Mouse (Mus musculus): Measurements from ENCODE around the gene Ddx10.
A peak's percentile ranks its signal among the peaks of the same experiment; 100 is the strongest.

The Ddx10 gene

DNA sequence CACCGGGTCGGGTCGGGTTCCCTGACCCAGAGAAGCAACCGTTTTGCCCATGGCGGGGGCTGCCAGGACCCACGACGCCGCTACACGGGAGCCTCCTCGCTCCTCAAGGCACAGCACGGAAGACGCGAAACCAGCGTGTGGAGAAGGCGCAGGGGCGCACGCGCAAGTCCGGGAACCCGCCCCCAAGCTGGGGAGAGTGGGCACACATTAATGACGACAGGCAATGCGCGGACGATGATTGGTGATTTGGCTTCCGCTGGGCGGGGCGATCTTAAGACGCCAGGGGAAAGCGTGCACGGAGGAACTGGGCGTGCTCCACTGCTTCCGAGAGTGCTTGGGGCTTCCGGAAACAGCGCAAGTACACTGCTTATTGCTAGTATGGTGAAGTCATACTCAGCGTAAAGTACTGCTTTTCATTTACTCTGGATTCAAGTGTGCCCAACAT, at the start of gene Ddx10:
TSS of gene Ddx10 (minus strand) at position 101 of the 445 bp plus-strand sequence.
- peak; percentile 90 for DNase-seq (ENCODE audit: low spot score)

DNA sequence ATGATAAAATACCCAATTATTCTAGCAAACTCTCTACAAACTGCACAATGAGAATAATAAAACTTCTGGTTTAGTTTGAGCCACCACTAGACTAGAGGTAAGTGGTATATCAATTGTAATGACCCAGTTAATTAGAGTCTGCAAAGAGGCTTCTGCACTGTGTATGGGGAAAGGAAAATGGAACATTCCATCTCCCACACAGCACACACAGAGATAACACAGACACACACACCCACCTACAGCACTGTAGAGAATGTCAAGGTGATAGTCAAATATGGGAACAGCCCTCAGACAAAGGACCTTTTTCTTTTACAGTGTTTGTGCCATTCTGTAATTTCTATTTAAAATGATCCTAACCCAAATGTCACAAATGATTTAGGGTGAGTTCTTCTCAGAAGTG, 45.0 kb upstream of the Ddx10 start:
- DNase-seq (ENCODE audit: low spot score): no peak

DNA sequence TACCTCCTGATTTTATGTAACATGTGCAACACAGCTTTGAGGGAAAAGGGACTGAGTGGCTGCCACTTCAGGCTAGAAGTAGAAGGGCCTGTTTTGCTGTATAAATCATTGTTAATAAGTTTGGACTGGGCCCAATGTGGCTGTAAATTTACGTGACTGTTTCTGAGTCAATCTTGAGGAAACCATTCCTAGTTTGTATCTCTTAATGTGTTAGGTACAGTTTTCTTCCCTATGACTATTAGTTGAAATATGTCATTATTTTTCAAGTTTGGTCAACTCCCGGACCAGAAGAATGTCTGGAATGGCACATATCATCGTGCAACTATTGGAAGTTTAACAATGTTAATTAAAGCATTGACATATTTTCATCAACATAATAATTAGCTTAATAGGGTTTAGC, 42.2 kb upstream of the Ddx10 start:
- DNase-seq (ENCODE audit: low spot score): no peak

DNA sequence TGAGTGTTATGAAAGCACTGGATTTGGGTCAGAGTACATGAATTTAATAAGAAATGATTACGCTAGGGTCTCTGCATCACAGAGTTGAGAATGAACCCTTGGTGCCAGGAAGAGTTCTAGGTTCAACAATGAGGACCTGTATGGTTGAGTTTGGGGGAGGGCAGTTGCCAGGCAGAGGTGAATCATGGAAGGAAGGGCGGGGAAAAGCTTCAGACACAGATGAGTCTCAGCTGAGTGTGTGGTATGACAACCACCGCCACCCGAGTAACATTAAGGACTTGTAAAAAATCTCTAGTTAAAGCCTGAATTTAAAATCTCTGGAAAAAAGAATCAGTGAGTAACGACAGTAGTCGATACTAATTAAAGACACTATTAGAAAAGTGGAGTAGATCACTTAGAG, 38.9 kb upstream of the Ddx10 start:
- DNase-seq (ENCODE audit: low spot score): no peak

DNA sequence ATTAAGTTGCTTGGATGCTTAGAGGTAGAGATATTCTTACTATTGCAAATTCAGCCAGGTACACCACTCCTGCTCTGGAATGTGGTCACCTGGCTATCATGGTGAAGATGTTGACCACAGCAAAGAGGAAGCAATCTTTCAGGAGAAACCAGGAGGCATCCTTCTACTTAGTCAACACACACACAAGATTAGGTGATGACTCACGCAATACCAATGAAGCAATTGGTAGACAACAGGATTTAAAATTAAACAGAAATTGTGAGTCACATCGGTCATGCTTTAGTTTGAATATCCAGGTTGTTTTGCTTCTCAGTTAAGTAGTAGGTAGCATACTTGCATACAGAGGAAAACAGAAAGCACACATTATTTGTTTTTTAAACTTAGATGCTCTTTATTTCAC, 31.1 kb upstream of the Ddx10 start:
- DNase-seq (ENCODE audit: low spot score): no peak

DNA sequence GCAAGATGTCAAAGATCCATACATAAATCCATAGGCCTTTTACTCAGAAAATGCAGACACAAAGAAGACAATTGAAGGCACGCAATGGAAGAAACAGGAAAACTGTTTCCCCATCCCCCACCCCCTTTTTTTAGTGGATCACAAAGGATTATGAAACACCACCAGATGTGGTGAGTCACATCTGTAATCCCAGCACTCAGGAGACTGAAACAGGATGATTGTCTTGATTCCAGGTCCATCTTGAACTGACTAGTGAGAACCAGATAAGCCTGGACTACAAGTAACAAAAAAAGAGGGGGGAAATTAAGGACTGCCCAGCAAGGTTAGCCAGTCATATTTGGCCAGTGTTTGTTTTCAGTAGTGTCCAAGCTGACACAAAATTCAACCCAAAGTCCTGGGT, 28.5 kb upstream of the Ddx10 start:
- no peak for DNase-seq (ENCODE audit: low spot score)

DNA sequence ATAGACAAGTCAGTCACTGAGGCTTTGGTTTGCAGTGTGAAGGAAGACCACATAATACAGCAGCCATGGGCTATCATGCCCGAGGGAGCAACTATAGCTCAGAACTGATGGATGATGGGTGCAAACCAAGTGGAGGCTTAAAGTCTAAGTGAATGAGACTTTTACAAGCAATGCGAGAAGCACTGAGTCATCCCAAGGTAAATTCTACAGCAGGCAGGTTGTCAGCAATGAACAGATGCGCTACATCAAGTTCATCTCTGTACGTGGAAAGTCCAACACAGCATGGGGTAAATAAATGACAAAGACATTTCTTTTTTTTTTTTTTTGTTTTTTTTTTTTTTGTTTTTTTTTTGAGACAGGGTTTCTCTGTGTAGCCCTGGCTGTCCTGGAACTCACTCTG, 24.9 kb upstream of the Ddx10 start:
- no peak for DNase-seq (ENCODE audit: low spot score)

DNA sequence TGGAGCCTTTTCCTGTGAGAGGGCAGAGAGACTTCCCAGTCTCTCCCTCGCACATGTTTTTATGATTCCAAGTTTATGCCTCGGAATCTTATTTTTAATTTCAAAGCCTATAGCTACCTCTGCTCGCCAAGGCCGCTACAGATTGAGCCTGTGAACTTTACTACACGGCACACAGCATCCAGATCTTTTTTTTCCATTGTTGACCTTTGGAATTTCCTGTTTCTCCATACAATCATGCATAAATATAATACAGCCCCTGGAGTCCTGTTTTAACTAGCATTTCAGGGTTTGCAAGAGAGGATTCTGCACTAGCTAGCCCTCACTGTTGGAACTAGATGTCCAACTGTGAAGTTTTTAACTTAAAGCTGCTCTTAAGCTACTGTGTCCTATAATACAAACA, 24.4 kb upstream of the Ddx10 start:
- DNase-seq (ENCODE audit: low spot score): no peak

DNA sequence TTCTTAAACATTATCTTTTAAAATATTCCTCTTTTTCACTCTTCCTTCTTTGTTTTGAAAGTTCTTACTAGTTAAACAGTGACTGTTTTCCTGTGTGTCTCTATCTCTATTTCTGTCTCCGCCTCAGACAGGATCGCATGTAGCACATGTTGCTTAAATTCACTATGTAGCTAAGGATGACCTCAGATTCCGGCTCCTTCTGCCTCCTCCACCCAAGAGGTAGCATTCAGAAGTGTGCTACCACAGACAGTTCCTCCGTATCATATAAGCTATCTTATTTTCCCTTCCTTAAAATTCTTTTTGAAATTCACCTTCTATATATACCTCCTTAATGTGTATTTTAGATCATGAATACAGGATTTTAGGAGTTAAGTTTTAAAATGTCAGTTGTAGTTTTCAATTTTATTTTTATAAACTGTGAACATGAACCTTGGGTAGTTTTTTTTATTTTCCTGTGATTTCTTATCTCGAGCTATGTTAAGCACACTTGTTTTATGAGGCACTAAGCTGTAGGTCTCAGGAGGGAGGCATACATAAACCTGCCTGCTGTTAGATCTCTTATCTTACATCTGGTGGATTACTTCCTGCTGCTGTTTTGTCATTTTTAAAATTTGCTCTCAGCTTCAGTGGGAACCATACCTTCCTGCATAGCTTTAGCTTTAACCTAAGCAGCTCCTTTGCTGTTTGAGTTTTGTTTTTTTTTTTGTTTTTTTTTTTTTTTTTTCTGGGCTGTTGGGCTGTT, 23.6 kb upstream of the Ddx10 start:
- DNase-seq (ENCODE audit: low spot score): no peak

DNA sequence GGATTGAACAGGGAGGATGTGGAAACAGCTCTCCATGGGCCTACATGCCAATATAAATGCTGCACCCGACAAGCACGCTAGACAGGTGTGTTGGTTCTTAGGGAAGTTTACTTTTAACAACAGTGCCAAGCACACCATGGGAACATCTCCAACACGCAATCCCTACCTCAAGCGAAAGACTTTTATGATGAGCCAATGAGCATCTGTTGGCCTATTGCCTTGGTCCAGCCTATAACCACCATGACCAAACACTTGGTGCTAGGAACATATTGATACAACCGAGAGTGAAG, 21.6 kb upstream of the Ddx10 start:
- no peak for DNase-seq (ENCODE audit: low spot score)

DNA sequence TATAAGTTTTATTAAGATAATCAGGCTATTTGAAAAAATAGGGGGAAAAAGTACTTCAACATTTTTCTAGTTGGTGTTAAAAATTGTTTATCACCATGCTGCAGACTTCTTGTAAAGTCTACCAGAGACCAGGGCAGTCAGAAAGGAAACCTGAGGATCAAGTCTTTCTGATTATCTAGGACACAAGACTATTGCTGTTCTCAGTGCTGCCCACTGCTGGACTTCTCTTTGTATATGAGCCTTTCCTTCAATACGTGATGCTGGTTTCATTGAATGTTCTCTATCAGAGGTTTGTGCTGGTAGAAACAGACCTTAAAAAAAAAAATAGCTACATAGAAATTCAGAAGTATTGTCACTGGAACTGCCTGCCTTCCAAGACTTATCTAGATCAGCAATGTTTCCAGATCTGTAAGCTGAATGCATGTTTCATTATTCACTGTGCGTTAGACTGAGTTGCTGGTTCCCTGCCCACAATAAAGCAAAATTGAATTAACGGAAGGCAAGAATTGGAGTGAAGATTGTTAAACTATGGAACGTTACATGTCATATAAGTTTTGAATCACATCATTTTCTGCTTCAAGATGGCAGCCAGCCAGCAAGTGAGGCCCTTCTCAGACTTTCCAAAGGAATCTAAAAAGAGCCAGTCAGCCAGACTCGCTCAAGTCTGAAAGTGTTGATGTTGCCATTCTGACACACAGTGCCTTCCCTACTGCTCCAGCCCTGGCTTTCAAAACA, 21.0 kb upstream of the Ddx10 start:
- no peak for DNase-seq (ENCODE audit: low spot score)

DNA sequence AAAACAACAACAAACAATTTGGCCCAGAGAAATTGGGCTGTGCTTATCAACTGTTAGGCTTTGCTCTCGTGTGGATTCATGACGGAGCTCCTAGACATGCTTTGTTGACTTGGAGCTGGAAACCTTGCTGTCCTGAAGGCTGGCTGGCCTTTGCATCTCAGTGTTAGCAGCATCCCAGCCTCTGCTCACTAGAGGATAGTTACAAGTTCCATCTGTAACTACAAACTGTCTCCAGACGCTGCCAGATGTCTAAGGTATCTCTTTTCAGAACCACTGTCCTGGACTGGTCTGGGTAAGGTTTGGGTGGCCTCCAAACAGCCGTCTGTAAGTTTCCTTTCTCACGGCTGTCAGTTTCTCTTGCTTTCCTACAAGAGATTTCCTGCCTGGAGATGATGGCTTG, 20.2 kb upstream of the Ddx10 start:
- no peak for DNase-seq (ENCODE audit: low spot score)

DNA sequence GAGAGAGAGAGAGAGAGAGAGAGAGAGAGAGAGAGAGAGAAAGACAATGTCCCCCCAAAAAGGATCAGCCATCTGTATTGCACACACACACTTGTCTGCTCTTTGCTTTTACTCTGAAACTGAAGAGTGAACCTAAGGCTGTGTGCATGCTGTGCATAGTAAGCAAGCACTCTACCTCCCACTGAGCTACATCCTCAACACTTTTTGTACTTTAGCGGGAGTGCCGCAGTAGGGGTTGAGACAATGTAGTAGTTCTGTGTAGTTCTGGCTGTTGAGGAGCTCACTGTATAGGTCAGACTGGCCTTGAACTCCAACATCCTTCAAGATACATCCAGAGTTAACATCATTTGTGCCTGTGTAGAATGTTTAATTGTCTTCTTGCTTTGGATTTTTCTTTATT, 17.7 kb upstream of the Ddx10 start:
- DNase-seq (ENCODE audit: low spot score): no peak

DNA sequence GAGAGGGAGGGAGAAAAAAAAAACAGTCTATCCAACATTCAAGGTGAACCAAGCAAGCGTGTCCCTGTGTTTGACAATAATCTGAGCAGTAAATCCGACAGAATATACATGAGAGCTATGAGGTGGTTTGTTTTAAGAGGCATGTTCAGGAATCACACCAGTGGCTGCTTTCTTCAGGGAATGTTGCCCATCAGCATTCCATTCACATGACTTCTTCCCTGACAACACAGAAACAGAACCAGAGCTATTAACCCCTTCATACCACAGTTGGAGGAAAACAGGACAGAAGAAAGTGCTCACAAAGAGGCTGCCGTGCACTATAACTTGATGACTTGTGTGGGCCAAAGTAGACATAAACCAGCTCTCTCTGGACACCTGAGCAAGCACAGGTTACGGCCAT, 16.5 kb upstream of the Ddx10 start:
- no peak for DNase-seq (ENCODE audit: low spot score)

DNA sequence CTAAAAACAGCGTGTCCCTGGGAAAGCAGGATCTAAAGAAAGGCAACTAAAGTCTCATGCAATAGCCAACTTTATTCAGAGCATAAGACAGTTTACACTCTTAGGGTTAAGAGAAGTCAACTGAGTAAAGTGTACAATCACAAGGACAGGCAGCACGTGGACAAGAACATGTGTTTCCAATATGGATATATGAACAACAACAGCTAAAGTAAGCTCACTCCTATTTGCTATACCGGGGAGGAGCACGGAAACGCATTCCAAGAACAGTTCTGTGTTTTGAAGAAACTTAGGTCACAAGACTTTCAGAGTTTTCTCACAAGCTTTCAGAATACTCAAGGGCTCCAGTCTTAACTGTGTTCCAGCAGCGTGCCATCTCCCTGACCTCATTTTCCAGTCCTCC, 10.3 kb upstream of the Ddx10 start:
- DNase-seq (ENCODE audit: low spot score): no peak

DNA sequence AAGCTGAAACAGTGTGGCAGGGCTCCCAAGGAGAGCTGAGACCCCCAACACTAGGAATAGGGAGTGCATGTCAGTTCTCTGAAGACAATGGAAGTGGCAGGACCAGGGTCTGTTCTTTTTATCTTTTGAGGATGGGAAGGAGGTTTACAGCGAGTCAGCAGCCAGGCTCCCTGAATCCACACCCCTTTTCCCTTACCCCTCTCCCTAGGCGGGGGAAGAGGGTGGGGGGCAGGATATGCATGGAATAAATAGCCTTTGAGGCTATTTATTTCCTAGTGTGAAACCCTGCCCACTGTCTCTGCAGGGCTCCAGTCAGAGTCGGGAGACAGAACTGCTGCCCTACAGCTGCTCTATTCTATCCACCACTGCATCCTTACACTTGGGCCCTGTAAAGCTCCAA, 9.9 kb upstream of the Ddx10 start:
- DNase-seq (ENCODE audit: low spot score): no peak

DNA sequence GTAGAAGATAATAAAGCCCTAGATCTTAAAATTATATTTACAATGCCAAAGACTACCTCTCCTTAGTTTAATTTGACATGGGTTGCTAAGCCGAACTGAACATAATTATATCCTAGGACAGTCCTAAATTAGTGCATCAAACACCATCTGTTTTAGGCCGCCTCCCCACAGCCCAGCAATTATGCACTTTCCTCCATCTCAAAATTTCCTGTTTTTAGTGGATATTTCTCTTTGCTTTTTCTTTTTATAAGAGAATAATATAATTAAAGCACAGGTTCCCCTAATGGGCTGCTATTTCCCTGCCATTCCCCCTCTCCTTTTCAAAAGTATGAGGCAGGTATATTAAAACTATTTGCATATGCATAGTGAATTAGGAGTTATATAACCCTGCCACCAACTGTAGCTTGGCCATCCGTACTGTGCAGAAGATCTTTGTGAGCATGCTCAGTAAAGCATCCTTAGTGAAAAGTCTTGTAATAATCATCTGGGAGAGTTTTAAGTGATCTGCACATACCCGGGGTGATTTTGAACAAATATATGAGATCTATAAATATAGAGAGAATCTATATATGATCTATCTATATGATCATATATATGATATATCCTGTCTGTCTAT, 8.9 kb upstream of the Ddx10 start:
- DNase-seq (ENCODE audit: low spot score): no peak

DNA sequence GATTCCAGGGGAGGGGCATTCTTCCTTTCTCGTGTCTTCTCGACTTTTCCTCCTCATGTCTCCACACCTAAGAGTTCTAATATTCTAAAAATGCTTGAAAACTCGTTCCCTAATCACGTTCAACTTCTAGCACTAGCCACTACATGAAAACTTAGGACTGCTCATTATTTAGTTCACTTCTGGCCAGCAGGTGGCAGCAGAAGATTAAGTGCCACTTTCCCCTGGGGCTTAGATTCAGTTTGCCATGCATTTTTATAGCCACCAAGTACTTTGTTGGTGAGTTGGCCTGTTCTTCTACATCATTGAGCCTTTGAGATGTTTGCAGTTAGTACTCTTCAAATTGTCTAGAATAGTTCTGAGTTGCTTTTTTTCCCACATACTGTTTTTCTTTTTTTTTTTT, 6.5 kb upstream of the Ddx10 start:
- DNase-seq (ENCODE audit: low spot score): peak; percentile 40

DNA sequence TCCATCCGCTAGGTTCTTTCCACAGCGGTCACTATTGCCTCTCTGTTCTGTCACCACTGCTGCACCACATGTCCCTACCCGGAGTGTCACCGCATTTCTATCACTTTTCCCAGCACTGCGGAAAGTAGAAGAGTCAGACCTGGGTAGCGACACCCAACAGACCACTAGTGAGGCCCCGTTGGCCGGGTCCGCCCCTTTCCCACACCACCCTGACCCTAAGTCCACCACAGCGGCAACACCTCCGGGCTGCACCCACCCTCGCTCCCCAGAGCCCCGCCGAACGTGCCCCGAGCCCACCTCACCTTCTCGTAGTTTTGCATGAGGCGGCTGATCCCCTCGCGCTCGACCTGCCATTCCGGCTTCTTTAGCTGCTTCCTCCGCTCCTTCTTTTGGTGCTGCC, 337 bp downstream of the Ddx10 start:
- no peak for DNase-seq (ENCODE audit: low spot score)

DNA sequence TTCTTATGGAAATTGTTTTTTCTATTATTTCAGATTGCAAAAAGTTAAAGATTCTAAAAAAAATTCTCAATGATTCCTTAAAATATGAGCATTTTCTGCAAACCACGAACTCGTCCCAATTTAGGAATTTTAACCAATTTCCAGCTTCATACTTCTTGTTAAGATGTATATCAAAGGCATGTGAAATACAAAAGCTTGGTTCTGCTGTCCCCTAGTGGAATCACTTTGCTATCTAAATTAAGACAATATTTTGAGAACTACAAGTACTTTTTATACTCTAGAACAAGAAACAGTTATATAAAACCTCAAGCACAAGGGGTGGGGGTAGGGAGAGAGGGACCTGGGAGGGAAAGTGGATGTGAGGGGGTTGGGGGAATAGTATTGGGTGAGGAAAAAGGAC, 29.7 kb downstream of the Ddx10 start:
- DNase-seq (ENCODE audit: low spot score): no peak

DNA sequence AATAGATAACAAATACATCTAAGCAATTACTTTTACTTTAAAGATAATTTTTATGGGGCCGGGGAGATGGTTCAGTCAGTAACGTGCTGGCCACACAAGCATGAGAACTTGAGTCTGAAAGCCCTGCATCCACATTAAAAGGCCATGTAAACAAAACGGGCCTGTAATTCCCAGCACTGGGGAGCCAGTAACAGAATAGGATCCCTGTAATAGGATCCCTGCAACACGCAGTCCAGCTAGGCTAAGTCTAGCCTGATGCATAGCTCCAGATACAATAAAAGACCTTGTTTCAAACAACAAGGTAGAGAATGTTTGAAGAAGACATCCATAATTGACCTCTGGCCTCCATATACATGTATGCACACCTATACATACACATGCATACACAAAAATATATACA, 39.6 kb downstream of the Ddx10 start:
- DNase-seq (ENCODE audit: low spot score): no peak

DNA sequence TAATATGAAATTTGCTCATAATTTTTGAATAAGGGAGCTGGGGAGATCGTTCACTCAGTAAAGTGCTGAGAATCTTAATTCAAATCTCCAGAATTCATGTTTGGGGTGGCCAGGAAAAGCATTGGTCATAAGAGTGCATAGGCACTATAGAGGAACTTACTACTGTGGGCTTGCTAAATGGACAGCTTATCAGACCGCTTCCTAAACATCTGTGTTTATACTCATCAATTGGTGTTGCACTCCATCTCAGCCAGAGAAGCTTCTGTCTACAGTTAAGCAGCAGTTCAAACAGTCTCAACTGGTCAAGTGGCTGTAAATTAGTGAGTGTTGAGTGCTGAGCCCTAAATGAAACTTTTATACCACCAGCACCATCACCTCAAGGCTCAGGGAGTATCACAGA, 73.3 kb downstream of the Ddx10 start:
- no peak for DNase-seq (ENCODE audit: low spot score)

DNA sequence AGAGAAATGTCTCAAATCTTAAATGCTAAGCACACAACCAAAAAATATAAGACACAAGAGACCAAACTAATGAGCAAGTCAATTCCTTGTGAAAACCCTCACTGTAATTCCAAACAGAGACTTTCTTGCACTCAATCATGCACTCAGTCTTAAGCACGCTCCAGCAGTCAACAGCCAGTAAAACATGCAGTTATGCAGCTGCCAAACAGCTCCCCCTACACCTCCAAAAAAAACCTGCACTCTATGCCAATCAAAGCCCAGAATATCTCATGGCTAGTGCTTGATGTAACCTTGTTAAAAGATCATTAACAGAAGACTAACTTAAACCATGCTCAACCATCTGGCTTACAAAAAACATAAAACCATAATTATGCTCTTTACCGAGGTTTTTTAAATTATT, 74.6 kb downstream of the Ddx10 start:
- DNase-seq (ENCODE audit: low spot score): no peak

DNA sequence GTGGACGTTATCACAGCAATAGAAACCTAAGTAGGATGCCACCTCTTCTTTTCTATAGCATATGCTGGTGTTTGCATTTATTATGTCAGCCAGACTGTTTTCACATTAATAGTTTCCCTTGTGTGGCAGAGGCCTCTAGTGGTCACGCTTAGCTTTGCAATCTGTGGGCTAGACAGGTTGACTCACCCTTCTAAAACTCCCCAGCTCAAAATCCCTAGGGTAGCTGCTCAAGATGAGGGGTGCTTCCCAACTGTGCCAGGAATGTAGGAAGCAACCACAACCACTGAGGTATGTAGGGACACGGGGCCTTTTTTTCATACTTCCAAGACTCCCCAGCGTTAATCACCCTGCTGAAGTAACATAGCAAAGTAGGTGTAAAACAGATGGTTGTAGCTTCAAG, 103.6 kb downstream of the Ddx10 start:
- DNase-seq (ENCODE audit: low spot score): peak; percentile 5
